Mouse (Mus musculus): ENCODE measurements around the gene Mknk2. TPM values are rescaled to one million over a fixed set of nuclear protein-coding genes. Genes with fewer than 3 reads are reported as not detected.

Mknk2 gene
- polyA plus RNA-seq, 1 experiment from 2014 or later: 153 TPM

DNA sequence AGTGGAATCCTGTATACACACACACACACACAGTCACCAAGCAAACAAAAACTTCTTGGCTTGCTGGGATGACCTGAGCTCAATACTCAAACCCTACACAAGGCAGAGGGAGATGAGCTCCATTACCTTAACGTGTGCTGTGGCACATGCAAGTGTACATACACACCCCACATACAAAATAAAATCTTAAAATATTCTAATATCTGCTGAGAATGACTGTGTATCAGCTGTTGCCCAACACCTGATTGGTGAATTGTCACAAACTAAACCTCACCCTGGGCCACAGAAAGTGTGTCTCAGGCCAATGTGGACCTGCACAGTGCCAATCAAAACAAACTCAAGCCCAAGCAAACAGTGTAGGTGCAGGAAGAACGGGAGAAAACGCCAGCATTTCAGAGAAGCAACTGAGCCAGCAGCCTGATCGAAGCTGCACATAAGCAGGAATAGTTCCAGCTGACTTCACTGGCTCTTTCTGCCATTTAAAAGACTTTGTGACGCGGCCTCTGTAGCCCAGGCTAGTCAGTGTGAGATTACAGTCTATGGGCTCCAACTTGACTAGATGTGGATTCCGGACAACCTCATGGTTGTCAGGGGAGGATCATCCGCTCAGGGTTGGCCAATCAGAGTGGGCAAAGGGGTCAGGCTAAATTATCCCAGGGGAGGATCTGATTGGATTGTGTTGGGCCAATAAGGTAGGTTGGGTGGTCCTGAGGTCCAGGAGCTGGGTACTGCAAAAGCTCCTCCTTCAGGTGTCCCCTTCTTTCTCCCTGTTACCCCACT is 58.3 kb downstream of the Mknk2 start:
- Histone ChIP-seq H3K27ac (0 out of 2 replicates have a peak overlapping the region, but pooled peaks have one; percentile 25), H3K27me3 (ENCODE audit: low read depth, poor library complexity, severe bottlenecking) (no peaks in the 10 kb centered on the region), H3K4me1 (peaks cover 28% of the 10 kb centered on the region), H3K36me3 (peaks cover 26% of the 10 kb centered on the region), H3K4me3 (no peak overlapping the region), H3K9me3 (replicated peaks) (no peaks in the 10 kb centered on the region)
- DNase-seq (ENCODE audit: low spot score): no peak
- 34% methylated on average over 8 of the region's 8 CpGs for WGBS

DNA sequence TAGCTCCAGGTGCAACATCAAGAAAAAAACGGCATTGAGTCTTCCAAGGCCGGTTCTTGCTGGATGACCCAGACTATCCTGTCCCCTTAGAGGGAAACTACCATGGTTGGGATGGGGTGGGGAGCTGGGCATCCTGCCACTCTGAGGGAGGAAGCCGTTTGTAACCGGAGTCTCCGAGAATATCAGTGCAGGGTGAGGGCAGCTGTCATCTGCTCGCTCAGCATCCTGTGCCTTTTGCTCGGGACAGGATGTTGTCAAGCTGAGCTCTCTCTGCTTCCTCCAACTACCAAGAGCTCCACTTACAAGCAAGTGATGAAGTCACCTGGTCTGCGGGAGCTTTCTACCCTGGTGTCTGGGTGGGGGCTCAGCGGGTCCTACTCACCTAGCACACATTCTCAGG is 59.7 kb downstream of the Mknk2 start:
- Histone ChIP-seq H3K27me3 (ENCODE audit: low read depth, poor library complexity, severe bottlenecking) (no peaks in the 10 kb centered on the region), H3K4me3 (no peak overlapping the region), H3K9me3 (replicated peaks) (no peaks in the 10 kb centered on the region), H3K36me3 (peaks cover 33% of the 10 kb centered on the region), H3K27ac (no peak overlapping the region), H3K4me1 (peaks cover 14% of the 10 kb centered on the region)
- WGBS: 79% methylated on average over 9 of the region's 9 CpGs
- DNase-seq (ENCODE audit: low spot score): no peak

Other genes starting within 250 kb of the Mknk2 start
- gene Tcf3, start 244.5 kb downstream of the Mknk2 start, polyA plus RNA-seq (2016; fragmentation: Nextera tagmentation; extraction: Ambion mirVana): 260 and 283 TPM in 2 replicates
- gene Onecut3, start 183.3 kb downstream of the Mknk2 start, polyA plus RNA-seq (2016; fragmentation: Nextera tagmentation; extraction: Ambion mirVana): not detected in 2 replicates
- 0.26 and 0.53 TPM in 2 replicates for gene Atp8b3, start 139.0 kb downstream of the Mknk2 start, polyA plus RNA-seq (2016; fragmentation: Nextera tagmentation; extraction: Ambion mirVana)
- 40.8 and 42.6 TPM in 2 replicates for gene Rexo1, start 116.6 kb downstream of the Mknk2 start, polyA plus RNA-seq (2016; fragmentation: Nextera tagmentation; extraction: Ambion mirVana)
- 8.7 and 11.3 TPM in 2 replicates for gene Klf16, start 100.8 kb downstream of the Mknk2 start, polyA plus RNA-seq (2016; fragmentation: Nextera tagmentation; extraction: Ambion mirVana)
- 104 and 108 TPM in 2 replicates for gene Abhd17a, start 87.8 kb downstream of the Mknk2 start, polyA plus RNA-seq (2016; fragmentation: Nextera tagmentation; extraction: Ambion mirVana)
- gene Scamp4, start 75.2 kb downstream of the Mknk2 start, polyA plus RNA-seq (2016; fragmentation: Nextera tagmentation; extraction: Ambion mirVana): 87.8 and 92.2 TPM in 2 replicates
- gene Adat3, start 75.2 kb downstream of the Mknk2 start, polyA plus RNA-seq (2016; fragmentation: Nextera tagmentation; extraction: Ambion mirVana): 11.1 and 13.4 TPM in 2 replicates
- gene Gm49322, start 72.1 kb downstream of the Mknk2 start, polyA plus RNA-seq (2016; fragmentation: Nextera tagmentation; extraction: Ambion mirVana): 5.1 and 5.2 TPM in 2 replicates
- gene Csnk1g2, start 55.3 kb downstream of the Mknk2 start, polyA plus RNA-seq (2016; fragmentation: Nextera tagmentation; extraction: Ambion mirVana): 237 and 255 TPM in 2 replicates
- 84.9 and 98.6 TPM in 2 replicates for gene Btbd2, start 21.0 kb downstream of the Mknk2 start, polyA plus RNA-seq (2016; fragmentation: Nextera tagmentation; extraction: Ambion mirVana)
- gene Mob3a, start 23.9 kb upstream of the Mknk2 start, polyA plus RNA-seq (2016; fragmentation: Nextera tagmentation; extraction: Ambion mirVana): 48.2 and 54.7 TPM in 2 replicates
- gene Izumo4, start 24.1 kb upstream of the Mknk2 start, polyA plus RNA-seq (2016; fragmentation: Nextera tagmentation; extraction: Ambion mirVana): 8.6 and 10.8 TPM in 2 replicates
- gene Ap3d1, start 64.2 kb upstream of the Mknk2 start, polyA plus RNA-seq (2016; fragmentation: Nextera tagmentation; extraction: Ambion mirVana): 54.6 and 60.6 TPM in 2 replicates
- 26.4 and 28.3 TPM in 2 replicates for gene Dot1l, start 77.1 kb upstream of the Mknk2 start, polyA plus RNA-seq (2016; fragmentation: Nextera tagmentation; extraction: Ambion mirVana)
- 113 and 121 TPM in 2 replicates for gene Sf3a2, start 120.1 kb upstream of the Mknk2 start, polyA plus RNA-seq (2016; fragmentation: Nextera tagmentation; extraction: Ambion mirVana)
- 168 and 204 TPM in 2 replicates for gene Plekhj1, start 120.5 kb upstream of the Mknk2 start, polyA plus RNA-seq (2016; fragmentation: Nextera tagmentation; extraction: Ambion mirVana)
- gene Amh, start 127.1 kb upstream of the Mknk2 start, polyA plus RNA-seq (2016; fragmentation: Nextera tagmentation; extraction: Ambion mirVana): 0.09 TPM in 1 of 2 replicates, not detected in the other
- gene Jsrp1, start 135.4 kb upstream of the Mknk2 start, polyA plus RNA-seq (2016; fragmentation: Nextera tagmentation; extraction: Ambion mirVana): 0.74 and 0.80 TPM in 2 replicates
- gene Oaz1, start 148.5 kb upstream of the Mknk2 start, polyA plus RNA-seq (2016; fragmentation: Nextera tagmentation; extraction: Ambion mirVana): 2,414 and 2,486 TPM in 2 replicates
- 0.44 and 0.60 TPM in 2 replicates for gene Lingo3, start 165.9 kb upstream of the Mknk2 start, polyA plus RNA-seq (2016; fragmentation: Nextera tagmentation; extraction: Ambion mirVana)
- 358 and 440 TPM in 2 replicates for gene Lsm7, start 177.1 kb upstream of the Mknk2 start, polyA plus RNA-seq (2016; fragmentation: Nextera tagmentation; extraction: Ambion mirVana)
- gene Sppl2b, start 177.2 kb upstream of the Mknk2 start, polyA plus RNA-seq (2016; fragmentation: Nextera tagmentation; extraction: Ambion mirVana): 44.9 and 48.5 TPM in 2 replicates
- gene Tmprss9, start 193.7 kb upstream of the Mknk2 start, polyA plus RNA-seq (2016; fragmentation: Nextera tagmentation; extraction: Ambion mirVana): 0.04 TPM in 2 replicates
- 342 and 401 TPM in 2 replicates for gene Timm13, start 222.9 kb upstream of the Mknk2 start, polyA plus RNA-seq (2016; fragmentation: Nextera tagmentation; extraction: Ambion mirVana)
- 85.0 and 85.4 TPM in 2 replicates for gene Lmnb2, start 240.1 kb upstream of the Mknk2 start, polyA plus RNA-seq (2016; fragmentation: Nextera tagmentation; extraction: Ambion mirVana)